Comparison of ENCODE assay signal across 8 mouse cellular contexts in genomic region chr11:8456586-8457285, GRCm38 (mm10).
DNase-seq lines count a peak whose midpoint lies in the region; ATAC-seq and TF ChIP-seq lines count a peak whose summit lies in the region.

No protein-coding gene starts in this region.

- no peak for TF ChIP-seq EP300 in heart, postnatal 0 days (IDR thresholded peaks at IDR 0.05; ENCODE audit: low read depth)

- peaks cover 61% of the 10 kb centered on the region for H3K4me1 ChIP-seq in heart, postnatal 0 days (ENCODE audit: control insufficient read depth, insufficient read depth)

- DNase-seq in heart, postnatal 0 days (ENCODE audit: low spot score) = no peak
- DNase-seq in heart, adult 18-20 months = no peak
- DNase-seq in right cerebral cortex, postnatal 10 days (ENCODE audit: low spot score in 2 of 2) = peak; percentile 55 to 57
- no peak for DNase-seq in right cerebral cortex, postnatal 25 days
- DNase-seq in layer of hippocampus, postnatal 14 days (ENCODE audit: low spot score in 2 of 2) = peak; percentile 21 to 62
- DNase-seq in thymus, adult 18-20 months = no peak
- no peak for DNase-seq in adrenal gland, postnatal 25 days
- no peak for DNase-seq in cerebellum, postnatal 36 days

- H3K27ac ChIP-seq in heart, postnatal 0 days (ENCODE audit: low read depth) = peak overlapping the region; percentile 71

- TF ChIP-seq CTCF in heart, postnatal 0 days (IDR thresholded peaks at IDR 0.05; ENCODE audit: low read depth) = peak; percentile 21; the same call in 1 of the 2 replicates

- H3K9ac ChIP-seq in heart, postnatal 0 days (replicated peaks; ENCODE audit: low read depth, low read length) = no peak overlapping the region

- no peaks in the 10 kb centered on the region for H3K9me3 ChIP-seq in heart, postnatal 0 days (replicated peaks; ENCODE audit: control insufficient read depth, low read length)

- H3K4me3 ChIP-seq in heart, postnatal 0 days (ENCODE audit: low read depth, low read length) = no peak overlapping the region

- no peak overlapping the region for H3K4me2 ChIP-seq in heart, postnatal 0 days (ENCODE audit: low read depth, low read length)

- H3K27me3 ChIP-seq in heart, postnatal 0 days (ENCODE audit: control insufficient read depth, insufficient read depth, low read length) = no peaks in the 10 kb centered on the region

- 0 out of 2 replicates have a peak, but pooled peaks cover 18% of the 10 kb centered on the region for H3K36me3 ChIP-seq in heart, postnatal 0 days (replicated peaks; ENCODE audit: control insufficient read depth, insufficient read depth, low read length)

- WGBS in heart, postnatal 0 days = 46% methylated on average over 9 of the region's 9 CpGs

- ATAC-seq in heart, postnatal 0 days (ENCODE audit: insufficient read depth, low read depth) = no peak

Comparison
In these comparisons a context has a peak if more than half of its experiments do, and no peak if none do; other contexts are left out.
1. DNase-seq: peak in right cerebral cortex, postnatal 10 days (2 of 2) and layer of hippocampus, postnatal 14 days (2 of 2); none in heart, postnatal 0 days (single experiment), heart, adult 18-20 months (0 of 2), right cerebral cortex, postnatal 25 days (single experiment), thymus, adult 18-20 months (0 of 2), adrenal gland, postnatal 25 days (single experiment) and cerebellum, postnatal 36 days (0 of 2).